Mouse (Mus musculus) lung, embryonic 14.5 days (tissue): ENCODE measurements around the gene Map2k3. TPM values are rescaled to one million over a fixed set of nuclear protein-coding genes. Genes with fewer than 3 reads are reported as not detected.

Source experiments
- ATAC-seq: fragments of 200-750 bp; cut with Nextera tagmentation; 2 replicates; pipeline ENCODE4 v1.8.0; 2017; ENCODE audit warnings: mild to moderate bottlenecking, moderate TSS enrichment, moderate library complexity; ENCODE audit not compliant: insufficient read depth
- DNase-seq: peaks from one replicate; pipeline ENCODE4 v3.0.0-alpha.2; 2015
- H3K27ac ChIP-seq: fragments of 300-500 bp; sonication (generic); 2 replicates; pipeline ENCODE4 v1.5.1; 2014; ENCODE audit warnings: low read depth, mild to moderate bottlenecking, moderate library complexity
- H3K27me3 ChIP-seq: fragments of 300-500 bp; sonication (generic); 2 replicates; pipeline ENCODE4 v1.6.1; 2014; ENCODE audit warnings: low read length, control low read depth; ENCODE audit not compliant: insufficient read depth
- H3K36me3 ChIP-seq: fragments of 300-500 bp; sonication (generic); 2 replicates; pipeline ENCODE4 v1.6.1; 2014; ENCODE audit warnings: control low read depth; ENCODE audit not compliant: insufficient read depth
- H3K4me1 ChIP-seq: fragments of 300-500 bp; sonication (generic); 2 replicates; pipeline ENCODE4 v1.6.1; 2014; ENCODE audit warnings: antibody characterized with exemption, control low read depth; ENCODE audit not compliant: insufficient read depth
- H3K4me2 ChIP-seq: fragments of 300-500 bp; sonication (generic); 2 replicates; pipeline ENCODE4 v1.6.1; 2014; ENCODE audit warnings: mild to moderate bottlenecking
- H3K4me3 ChIP-seq: fragments of 300-500 bp; sonication (generic); 2 replicates; pipeline ENCODE4 v1.5.1; 2014; ENCODE audit warnings: low read depth, low read length
- H3K9ac ChIP-seq: fragments of 300-500 bp; sonication (generic); 2 replicates; pipeline ENCODE4 v1.6.1; 2014
- H3K9me3 ChIP-seq: fragments of 300-500 bp; sonication (generic); 2 replicates; pipeline ENCODE4 v1.6.1; 2016; ENCODE audit warnings: low read depth, low read length, control low read depth
- CTCF ChIP-seq: IDR thresholded peaks from 2 replicates; pipeline ENCODE4 v1.5.1; 2016; ENCODE audit warnings: antibody characterized with exemption, low read depth
- WGBS: fragments of 180-500 bp; shearing (Covaris S2); extraction: QIAGEN DNeasy Blood & Tissue Kit; methylation state at CpG from one replicate; pipeline ENCODE4 v1.1.7; 2014; 5-methylcytosine and 5-hydroxymethylcytosine counted together
- polyA plus RNA-seq: library from polyadenylated mRNA; unstranded; fragments of >200 nt; fragmentation: Nextera tagmentation; extraction: Ambion mirVana; gene quantifications from 2 replicates; pipeline ENCODE4 v1.2.1, GENCODE M21; 2014

Gene Map2k3
- polyA plus RNA-seq, 1 experiment from 2014 or later: 102 TPM

DNA sequence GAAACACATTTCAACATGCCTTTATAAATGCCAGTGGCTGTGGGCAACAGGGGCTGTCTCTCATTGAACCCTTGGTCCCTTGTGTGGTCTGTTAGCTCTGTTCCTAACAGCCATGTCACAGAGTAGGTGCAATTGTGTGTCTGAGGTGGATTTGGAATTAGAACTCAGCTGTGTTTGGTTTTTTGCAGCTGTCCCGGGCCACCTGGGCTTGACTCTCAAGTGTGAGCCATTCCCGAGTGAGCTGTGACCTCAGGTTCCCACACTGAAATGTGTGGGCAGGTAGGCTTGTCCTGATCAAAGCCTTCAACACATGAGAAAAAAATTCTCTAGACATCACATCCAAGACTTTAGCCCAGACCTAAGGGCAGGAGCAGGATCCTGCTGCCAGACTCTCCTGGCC lies 46.8 kb downstream of the Map2k3 start:
- H3K4me3 ChIP-seq: no peak overlapping the region
- no peak for ATAC-seq
- no peak overlapping the region for H3K27ac ChIP-seq
- no peaks in the 10 kb centered on the region for H3K9me3 ChIP-seq
- H3K9ac ChIP-seq: no peak overlapping the region
- WGBS: 46% methylated on average over 2 of the region's 2 CpGs
- no peak overlapping the region for H3K4me2 ChIP-seq
- no peak for TF ChIP-seq CTCF
- no peaks in the 10 kb centered on the region for H3K36me3 ChIP-seq
- 0 out of 2 replicates have a peak, but pooled peaks cover 3% of the 10 kb centered on the region for H3K4me1 ChIP-seq
- H3K27me3 ChIP-seq: no peaks in the 10 kb centered on the region
- DNase-seq: no peak

DNA sequence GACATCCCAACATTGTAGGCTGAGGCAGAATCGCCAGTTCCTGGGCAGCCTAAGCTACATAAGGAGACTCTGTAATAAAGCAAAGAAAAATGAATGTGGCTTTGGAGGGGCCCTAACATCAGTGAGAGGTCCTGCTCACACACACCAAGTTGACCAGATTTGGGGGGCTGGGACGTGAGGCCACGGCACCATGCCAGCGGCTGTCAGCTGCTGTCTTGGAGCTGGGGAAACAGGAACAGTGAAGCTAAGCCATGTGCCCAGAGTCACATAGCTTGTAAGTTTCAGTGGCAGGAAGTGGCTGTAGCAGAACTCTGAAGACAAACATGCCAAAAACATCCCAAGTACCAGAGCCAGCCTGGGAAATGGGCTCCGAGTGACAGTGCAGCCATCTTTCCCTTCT lies 48.0 kb downstream of the Map2k3 start:
- Histone ChIP-seq H3K9ac (no peak overlapping the region), H3K36me3 (no peaks in the 10 kb centered on the region), H3K27me3 (no peaks in the 10 kb centered on the region), H3K9me3 (no peaks in the 10 kb centered on the region), H3K4me1 (0 out of 2 replicates have a peak, but pooled peaks cover 3% of the 10 kb centered on the region), H3K27ac (no peak overlapping the region), H3K4me3 (no peak overlapping the region), H3K4me2 (no peak overlapping the region)
- ATAC-seq (no peak), DNase-seq (peak; percentile 24)
- WGBS: 65% methylated on average over 5 of the region's 5 CpGs
- TF ChIP-seq CTCF: no peak

DNA sequence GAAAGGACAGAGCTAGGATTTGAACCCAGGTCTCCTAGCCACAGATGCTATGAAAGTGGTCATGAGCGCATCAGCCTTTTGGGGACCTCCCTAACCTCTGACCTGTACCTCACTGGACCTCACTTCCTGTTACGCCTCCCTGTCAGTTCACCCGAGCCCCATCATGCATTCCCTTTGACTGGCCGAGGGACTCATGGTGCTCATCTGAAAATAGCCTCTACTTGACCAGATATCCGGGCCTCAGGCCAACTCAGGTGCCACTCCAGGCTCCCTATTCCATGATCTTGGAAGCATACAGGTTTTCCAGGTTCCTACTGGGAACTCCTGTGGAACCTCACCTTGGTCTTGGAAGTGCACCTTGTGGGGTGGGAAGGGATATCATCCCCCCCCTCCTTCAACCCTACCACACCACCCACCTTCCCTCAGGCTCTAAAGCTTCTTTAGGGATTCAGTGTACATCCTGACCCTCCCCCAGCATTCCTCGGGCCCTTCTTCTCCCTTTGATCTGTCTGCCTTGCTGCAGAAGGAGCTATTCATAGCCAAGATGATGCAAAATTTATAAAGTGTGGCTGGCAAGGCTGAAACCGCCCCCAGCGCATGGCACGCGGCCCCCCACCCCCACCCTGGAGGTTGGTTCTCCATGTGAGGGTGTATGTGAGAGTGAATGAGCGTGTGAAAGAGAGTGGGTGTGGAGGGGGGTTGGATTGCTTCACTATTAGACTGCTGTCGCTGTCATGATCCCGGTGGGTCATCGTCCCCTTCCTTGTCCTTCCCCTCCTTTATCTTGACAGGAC lies 50.1 kb downstream of the Map2k3 start:
- H3K4me2 ChIP-seq: no peak overlapping the region
- no peaks in the 10 kb centered on the region for H3K9me3 ChIP-seq
- no peak overlapping the region for H3K27ac ChIP-seq
- peak; percentile 44 for ATAC-seq
- DNase-seq: peak; percentile 62
- 48% methylated on average over 14 of the region's 14 CpGs for WGBS
- no peak overlapping the region for H3K9ac ChIP-seq
- H3K27me3 ChIP-seq: no peaks in the 10 kb centered on the region
- H3K4me1 ChIP-seq: 0 out of 2 replicates have a peak, but pooled peaks cover 3% of the 10 kb centered on the region
- H3K36me3 ChIP-seq: no peaks in the 10 kb centered on the region
- H3K4me3 ChIP-seq: no peak overlapping the region
- TF ChIP-seq CTCF: no peak

DNA sequence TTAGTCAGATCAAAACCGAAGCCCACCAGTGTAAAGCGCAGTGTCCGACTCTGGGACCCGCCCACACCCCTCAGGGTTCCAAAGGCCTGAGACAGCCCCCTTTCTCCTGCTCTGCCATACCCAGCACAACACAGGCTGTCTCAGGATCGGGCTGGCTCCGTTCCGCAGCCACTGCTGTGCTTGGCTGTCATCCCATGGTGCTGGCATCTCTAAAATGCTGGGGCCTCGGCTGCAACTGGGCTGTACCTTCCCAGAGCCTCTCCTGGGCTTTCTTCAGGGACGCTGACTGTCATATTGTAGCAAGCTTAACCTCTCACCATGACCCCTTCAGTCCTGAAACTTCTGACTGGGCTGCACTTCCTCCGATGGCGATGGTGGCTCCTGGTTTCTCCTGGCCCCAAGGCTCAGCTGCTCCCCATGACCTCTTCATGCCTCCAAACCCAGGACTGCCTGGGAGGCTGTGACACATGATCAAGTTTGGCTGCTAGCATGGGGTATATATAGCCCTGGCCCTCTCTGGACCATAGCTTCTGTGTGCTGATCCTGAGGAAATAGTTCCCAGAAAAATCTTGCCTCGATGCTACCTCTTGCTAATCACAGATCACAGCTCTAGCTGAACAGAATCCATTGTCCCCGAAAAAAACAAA lies 53.2 kb downstream of the Map2k3 start:
- H3K4me2 ChIP-seq: no peak overlapping the region
- DNase-seq (peak; percentile 13), ATAC-seq (no peak)
- H3K36me3 ChIP-seq: no peaks in the 10 kb centered on the region
- no peaks in the 10 kb centered on the region for H3K27me3 ChIP-seq
- no peaks in the 10 kb centered on the region for H3K9me3 ChIP-seq
- 0 out of 2 replicates have a peak, but pooled peaks cover 3% of the 10 kb centered on the region for H3K4me1 ChIP-seq
- H3K9ac ChIP-seq: no peak overlapping the region
- TF ChIP-seq CTCF: no peak
- H3K27ac ChIP-seq: no peak overlapping the region
- WGBS: 67% methylated on average over 13 of the region's 13 CpGs
- H3K4me3 ChIP-seq: no peak overlapping the region

DNA sequence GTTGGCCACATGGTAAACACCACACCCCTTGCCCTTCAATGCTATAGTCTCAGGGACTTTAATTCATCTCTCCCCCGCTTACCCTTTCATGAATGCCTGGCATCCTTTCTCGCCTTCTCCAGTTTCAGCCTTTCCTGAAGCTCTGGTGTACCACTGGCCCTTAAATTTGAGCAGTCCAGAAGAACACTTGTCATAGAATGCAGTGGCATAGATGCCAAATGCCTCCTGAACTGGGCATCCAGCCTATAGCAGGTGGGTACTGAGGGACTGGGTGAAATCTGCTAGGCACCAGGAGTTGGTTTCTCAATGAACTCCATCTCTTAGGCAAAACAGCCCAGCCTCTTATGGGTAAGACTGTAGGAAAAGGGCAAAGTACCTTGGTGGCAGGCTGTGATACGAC lies 58.6 kb downstream of the Map2k3 start:
- Histone ChIP-seq H3K4me3 (no peak overlapping the region), H3K27ac (no peak overlapping the region), H3K27me3 (no peaks in the 10 kb centered on the region), H3K4me1 (no peaks in the 10 kb centered on the region), H3K9me3 (no peaks in the 10 kb centered on the region), H3K9ac (no peak overlapping the region), H3K36me3 (no peaks in the 10 kb centered on the region), H3K4me2 (no peak overlapping the region)
- TF ChIP-seq CTCF: no peak
- DNase-seq: no peak
- 76% methylated on average over 3 of the region's 3 CpGs for WGBS
- ATAC-seq: no peak

Other genes starting within 250 kb of the Map2k3 start
- gene Llgl1, start 232.3 kb upstream of the Map2k3 start, polyA plus RNA-seq: 64.6 and 69.6 TPM in 2 replicates
- gene Flii, start 204.8 kb upstream of the Map2k3 start, polyA plus RNA-seq: 86.2 and 88.6 TPM in 2 replicates
- 12.9 and 15.3 TPM in 2 replicates for gene Mief2, start 203.6 kb upstream of the Map2k3 start, polyA plus RNA-seq
- gene Top3a, start 154.7 kb upstream of the Map2k3 start, polyA plus RNA-seq: 20.2 and 22.2 TPM in 2 replicates
- gene Smcr8, start 154.5 kb upstream of the Map2k3 start, polyA plus RNA-seq: 6.6 and 8.3 TPM in 2 replicates
- 62.0 and 63.6 TPM in 2 replicates for gene Shmt1, start 120.3 kb upstream of the Map2k3 start, polyA plus RNA-seq
- 34.4 and 36.3 TPM in 2 replicates for gene Dhrs7b, start 101.4 kb upstream of the Map2k3 start, polyA plus RNA-seq
- gene Tmem11, start 52.8 kb upstream of the Map2k3 start, polyA plus RNA-seq: 66.4 and 73.4 TPM in 2 replicates
- gene Natd1, start 17.3 kb upstream of the Map2k3 start, polyA plus RNA-seq: 19.1 and 24.5 TPM in 2 replicates
- gene Kcnj12, start 90.5 kb downstream of the Map2k3 start, polyA plus RNA-seq: 0.26 and 0.30 TPM in 2 replicates
- gene Tnfrsf13b, start 194.7 kb downstream of the Map2k3 start, polyA plus RNA-seq: 2.3 and 2.4 TPM in 2 replicates
- 163 and 167 TPM in 2 replicates for gene Usp22, start 243.0 kb downstream of the Map2k3 start, polyA plus RNA-seq